Mouse (Mus musculus) kidney, adult 2 months (tissue): ENCODE results near the gene Zfp652.

Experiments
- CTCF ChIP-seq: fragments of 200-500 bp; conservative IDR thresholded peaks from 2 replicates; pipeline ENCODE4 v1.5.1; 2011; ENCODE audit warnings: low read depth, mild to moderate bottlenecking, control low read depth, low read length, moderate library complexity, mixed read lengths; ENCODE audit not compliant: insufficient read depth, insufficient read length
- POLR2A ChIP-seq: fragments of 200-500 bp; IDR thresholded peaks from one replicate; pipeline ENCODE4 v1.6.1; 2011; ENCODE audit warnings: low read depth, low read length, control low read depth

GRCm38 (mm10) chr11:95789451-95789891 lies 77.0 kb downstream of the Zfp652 start:
- TF ChIP-seq POLR2A (no peak), CTCF (no peak)
